Mouse (Mus musculus) heart, adult 11 months (tissue): ENCODE results near the gene Mrrf.
A peak's percentile ranks its signal among the peaks of the same experiment; 100 is the strongest.
"Not testable (repeated sequence)": the region's sequence is repeated elsewhere in the genome, so short reads cannot be mapped to it uniquely, and the experiment has no call there.

Source experiments
- DNase-seq: peaks from one replicate; pipeline ENCODE4 v3.0.0; 2022

Gene Mrrf

GRCm38 (mm10) chr2:36135887-36136286 is 302 bp upstream of the Mrrf start:
- no peak for DNase-seq

DNA sequence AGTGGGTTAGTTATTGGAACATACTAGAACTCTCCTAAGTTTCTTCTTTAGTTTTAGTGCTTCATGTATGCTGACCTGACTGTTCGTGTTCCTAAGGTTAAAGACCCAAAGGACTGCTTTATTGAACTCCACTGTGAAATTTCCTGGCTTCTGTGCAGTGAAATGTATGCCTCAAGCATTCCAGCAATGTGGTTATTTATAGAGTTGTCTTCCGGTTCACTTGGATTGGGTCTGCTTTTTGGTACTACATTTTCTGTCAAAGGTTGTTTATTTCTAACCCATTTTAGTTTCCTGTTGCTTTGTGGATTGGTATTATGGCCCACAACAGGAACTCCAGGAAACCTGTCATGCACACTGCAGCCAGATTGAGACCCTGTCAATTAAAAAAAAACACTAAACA is 2.9 kb downstream of the Mrrf start:
- DNase-seq = peak; percentile 15

- peak; percentile 82 for DNase-seq
Measured at GRCm38 (mm10) chr2:36148876-36149365, 12.7 kb downstream of the Mrrf start.

- DNase-seq = peak; percentile 52
Measured at GRCm38 (mm10) chr2:36152401-36152800, 16.2 kb downstream of the Mrrf start.

DNA sequence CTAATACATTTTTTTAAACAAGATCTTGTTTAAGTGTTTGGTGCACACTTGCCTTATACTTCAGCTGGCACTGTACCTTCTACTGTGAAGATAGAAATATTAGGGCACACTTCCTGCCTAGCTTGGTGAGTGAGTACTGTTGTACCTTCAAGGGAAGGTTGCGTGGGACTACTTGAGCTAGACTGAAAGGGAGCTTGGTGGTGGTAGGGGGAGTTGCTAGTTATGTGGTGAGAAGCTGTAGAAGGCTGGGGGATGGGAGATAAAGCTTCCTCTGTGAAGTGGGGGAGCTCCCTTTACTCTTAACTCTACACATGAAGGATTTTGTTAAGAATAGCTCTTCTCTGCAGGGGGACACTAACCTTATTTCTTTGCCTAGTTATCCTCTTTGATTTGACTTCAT is 21.3 kb downstream of the Mrrf start:
- DNase-seq = no peak

DNA sequence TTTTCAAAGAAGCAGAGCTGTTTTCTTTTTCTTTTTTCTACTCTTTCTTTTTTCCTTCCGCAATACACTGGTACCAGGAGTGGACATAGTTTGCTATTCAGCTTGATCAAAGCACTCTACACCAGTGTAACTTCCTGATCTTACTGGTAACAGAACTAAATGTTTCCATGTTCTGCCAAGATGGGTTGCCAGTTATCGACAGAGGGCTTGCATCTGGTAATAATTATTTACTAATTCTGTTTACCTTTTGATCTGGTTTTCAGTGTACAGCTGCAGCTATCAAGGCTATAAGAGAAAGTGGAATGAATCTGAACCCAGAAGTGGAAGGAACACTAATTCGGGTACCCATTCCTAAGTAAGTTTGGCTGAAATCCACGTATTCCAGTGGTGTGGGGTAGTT is 23.1 kb downstream of the Mrrf start:
- DNase-seq = no peak

- peak; percentile 90 for DNase-seq
Measured at GRCm38 (mm10) chr2:36167990-36168618, 31.9 kb downstream of the Mrrf start.

DNA sequence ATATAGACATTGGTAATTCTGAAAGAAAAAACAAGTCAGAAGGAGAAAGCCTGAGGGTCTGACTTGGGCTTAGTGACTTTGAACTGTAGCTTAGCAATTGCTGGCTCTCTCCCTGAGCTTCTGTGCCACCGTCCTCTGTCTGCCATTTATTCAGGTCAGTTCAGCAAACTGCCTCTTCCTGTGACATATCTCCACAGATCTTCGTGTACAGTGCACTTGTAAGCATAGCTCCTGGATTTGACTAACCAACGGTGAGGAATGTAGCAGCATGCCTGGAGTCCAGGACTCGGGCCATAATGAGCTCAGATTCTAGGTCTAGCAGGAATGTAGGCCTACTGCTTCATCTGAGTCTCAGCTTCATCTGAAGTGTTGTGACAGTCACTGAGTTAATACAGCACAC is 33.0 kb downstream of the Mrrf start:
- peak; percentile 84 for DNase-seq

- DNase-seq = no peak
Measured at GRCm38 (mm10) chr2:36172136-36172535, 35.9 kb downstream of the Mrrf start.

- DNase-seq = peak; percentile 94
Measured at GRCm38 (mm10) chr2:36172574-36172973, 36.4 kb downstream of the Mrrf start.

GRCm38 (mm10) chr2:36179487-36179886 is 43.3 kb downstream of the Mrrf start:
- no peak for DNase-seq

DNA sequence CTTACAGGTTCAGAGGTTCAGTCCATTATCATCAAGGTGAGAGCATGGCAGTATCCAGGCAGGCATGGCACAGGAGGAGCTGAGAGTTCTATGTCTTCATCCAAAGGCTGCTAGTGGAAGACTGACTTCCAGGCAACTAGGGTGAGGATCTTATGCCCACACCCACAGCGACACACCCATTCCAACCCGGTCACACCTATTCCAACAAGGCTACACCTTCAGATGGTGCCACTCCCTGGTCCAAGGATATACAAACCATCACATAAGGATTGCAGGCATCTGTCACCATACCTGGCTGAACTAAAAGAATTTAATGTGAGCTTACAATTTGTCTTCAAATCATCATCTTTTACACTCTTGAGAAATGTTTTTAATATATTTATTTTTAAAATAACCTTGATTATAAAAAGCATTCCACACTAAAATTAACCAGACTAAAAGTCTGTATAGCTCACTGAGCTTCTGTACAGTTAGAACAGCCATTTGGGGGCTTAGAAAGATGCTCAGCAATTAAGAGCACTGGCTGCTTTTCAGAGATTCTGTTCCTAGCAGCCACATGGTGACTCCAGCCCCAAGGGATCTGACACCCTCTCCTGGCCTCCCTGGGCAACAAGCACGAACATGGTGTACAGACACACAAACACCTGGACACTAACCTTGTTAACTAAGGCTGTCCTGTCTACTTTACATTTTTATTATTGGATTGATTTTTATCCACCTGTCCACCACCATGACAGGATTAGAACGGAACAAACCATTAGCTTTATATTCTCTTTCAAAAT is 45.6 kb downstream of the Mrrf start:
- not testable (repeated sequence) for DNase-seq

DNA sequence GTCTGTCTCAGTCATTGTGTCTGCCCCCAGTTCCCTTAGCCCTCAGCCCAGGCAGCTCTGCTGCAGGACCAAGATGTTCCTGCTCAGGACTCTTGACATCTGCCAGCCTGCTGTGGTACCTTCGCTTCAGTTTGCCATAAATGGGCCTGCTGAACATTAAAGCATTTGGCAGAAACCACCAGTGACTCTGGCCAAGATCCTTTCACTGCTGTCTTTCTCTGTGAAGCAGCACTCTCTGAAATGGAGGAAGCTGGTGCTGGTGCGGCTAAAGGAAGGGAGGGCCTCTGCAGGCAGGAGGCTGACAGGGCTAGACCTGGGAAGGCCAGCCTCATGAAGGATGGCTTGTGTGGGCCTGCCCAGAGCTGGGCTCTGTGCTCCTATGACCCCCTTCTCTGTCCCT is 47.1 kb downstream of the Mrrf start:
- peak; percentile 93 for DNase-seq

DNA sequence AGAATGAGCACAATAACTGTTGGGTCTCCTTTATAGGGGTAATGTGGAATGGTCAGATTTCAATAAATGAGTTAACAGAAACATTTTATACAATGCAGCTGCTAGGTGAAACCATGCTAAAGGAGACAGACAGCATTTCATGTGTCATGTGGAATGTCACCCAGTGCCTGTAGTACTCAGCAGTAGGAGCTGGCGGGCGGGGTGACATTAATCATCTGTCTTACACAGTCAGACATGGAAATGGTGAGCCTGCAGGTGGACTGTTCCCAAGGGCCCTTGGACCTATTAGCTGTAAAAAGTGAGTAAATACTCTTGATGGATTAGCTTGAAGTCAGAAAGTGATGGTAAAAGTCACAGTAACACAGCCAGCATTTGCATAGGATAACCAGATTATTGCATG is 48.0 kb downstream of the Mrrf start:
- no peak for DNase-seq

- no peak for DNase-seq
Measured at GRCm38 (mm10) chr2:36184876-36185275, 48.7 kb downstream of the Mrrf start.

- not testable (repeated sequence) for DNase-seq
Measured at GRCm38 (mm10) chr2:36189200-36189599, 53.0 kb downstream of the Mrrf start.

DNA sequence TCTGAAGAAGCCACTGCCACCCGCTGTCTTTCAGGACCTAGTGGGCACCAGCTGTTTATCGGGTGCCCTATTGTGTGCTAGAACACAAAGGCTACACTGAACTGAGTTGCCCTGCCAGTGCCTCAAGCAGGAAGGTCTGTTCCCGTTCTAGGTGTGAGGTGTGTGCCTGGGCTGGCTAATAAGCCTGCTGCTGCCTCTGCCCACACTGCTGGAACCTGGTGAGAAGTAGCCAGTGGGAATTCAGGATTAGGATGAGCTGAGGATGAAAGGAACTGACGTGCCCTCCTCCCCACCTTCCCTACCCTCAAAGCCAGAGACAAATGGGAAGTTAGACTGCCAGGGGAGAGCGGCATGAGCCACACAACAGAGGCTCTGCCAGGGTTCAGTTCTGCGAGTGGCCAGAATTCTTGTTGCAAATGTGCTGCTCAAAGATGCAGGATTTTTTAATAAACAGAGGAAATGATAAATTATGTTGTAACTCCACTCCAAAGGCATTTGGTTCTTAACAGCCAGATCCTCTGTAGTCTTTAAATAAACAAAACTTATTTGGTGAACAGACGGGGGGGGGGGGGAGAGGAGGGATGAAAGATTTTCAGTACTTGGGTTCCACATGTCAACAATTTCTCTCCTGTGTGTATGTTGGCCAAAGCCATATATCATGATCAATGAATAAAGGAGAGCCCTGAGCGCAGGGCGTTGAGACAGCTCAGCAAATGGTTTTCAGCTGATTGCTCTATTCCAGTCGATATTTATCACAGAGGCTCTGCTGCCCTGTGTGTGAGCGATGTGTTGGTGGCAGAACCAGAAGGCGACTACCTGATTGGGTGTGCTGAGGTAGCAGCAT is 55.1 kb downstream of the Mrrf start:
- no peak for DNase-seq

- DNase-seq = peak; percentile 95
Measured at GRCm38 (mm10) chr2:36197021-36197420, 60.8 kb downstream of the Mrrf start.

GRCm38 (mm10) chr2:36197919-36198881 is 62.0 kb downstream of the Mrrf start:
- DNase-seq = peak; percentile 99

DNA sequence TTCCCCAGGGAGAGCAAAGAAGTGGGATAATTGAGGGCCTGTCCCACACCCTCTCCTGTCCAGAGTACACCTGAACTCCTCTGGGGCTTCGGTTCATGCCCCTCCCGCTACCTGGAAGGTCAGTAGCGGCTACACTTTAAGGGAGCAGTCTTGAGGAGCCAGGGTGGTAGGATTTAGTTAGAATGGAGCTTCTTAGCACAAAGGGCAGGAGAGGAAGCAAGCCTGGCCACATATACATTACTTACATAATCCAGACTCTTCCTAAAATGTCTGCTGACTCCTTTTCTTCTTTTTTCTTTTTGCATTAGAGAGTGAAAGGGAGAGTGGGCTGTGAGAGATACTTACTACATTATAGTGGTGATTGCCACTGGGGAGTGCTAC is 62.7 kb downstream of the Mrrf start:
- DNase-seq = peak; percentile 60

GRCm38 (mm10) chr2:36200813-36201212 is 64.6 kb downstream of the Mrrf start:
- DNase-seq = no peak
